8 mouse cellular contexts compared by ENCODE assay signal in genomic region chr14:31641506-31642155, GRCm38 (mm10). TPM values are rescaled to one million over a fixed set of nuclear protein-coding genes. Genes with fewer than 3 reads are reported as not detected.
DNase-seq lines count a peak whose midpoint lies in the region; ATAC-seq and TF ChIP-seq lines count a peak whose summit lies in the region.

No protein-coding gene starts in this region.

- peak overlapping the region; percentile 92 for H3K4me2 ChIP-seq in limb, embryonic 13.5 days (replicated peaks)

- no peaks in the 10 kb centered on the region for H3K27me3 ChIP-seq in spleen, adult 2 months (ENCODE audit: control insufficient read depth, insufficient read depth, low read length)
- H3K27me3 ChIP-seq in hindbrain, embryonic 10.5 days (ENCODE audit: insufficient read depth, poor library complexity, severe bottlenecking): no peaks in the 10 kb centered on the region
- no peaks in the 10 kb centered on the region for H3K27me3 ChIP-seq in limb, embryonic 13.5 days

- ATAC-seq in limb, embryonic 13.5 days (ENCODE audit: low FRiP score, low read depth): no peak

- no peaks in the 10 kb centered on the region for H3K9me3 ChIP-seq in hindbrain, embryonic 10.5 days
- H3K9me3 ChIP-seq in limb, embryonic 13.5 days: no peaks in the 10 kb centered on the region

- peak overlapping the region; percentile 81 for H3K9ac ChIP-seq in limb, embryonic 13.5 days

- 67% methylated on average over 9 of the region's 9 CpGs for WGBS in spleen, adult 2 months
- WGBS in hindbrain, embryonic 10.5 days: 72% methylated on average over 9 of the region's 9 CpGs
- 72% methylated on average over 9 of the region's 9 CpGs for WGBS in limb, embryonic 13.5 days

- H3K36me3 ChIP-seq in spleen, adult 2 months (ENCODE audit: control insufficient read depth, insufficient read depth, low read length): no peaks in the 10 kb centered on the region
- H3K36me3 ChIP-seq in hindbrain, embryonic 10.5 days: no peaks in the 10 kb centered on the region
- no peaks in the 10 kb centered on the region for H3K36me3 ChIP-seq in limb, embryonic 13.5 days

- peaks cover 2% of the 10 kb centered on the region; the same call in 1 of the 2 replicates for H3K4me1 ChIP-seq in spleen, adult 2 months (ENCODE audit: control insufficient read depth, insufficient read depth, insufficient read length)
- H3K4me1 ChIP-seq in hindbrain, embryonic 10.5 days (replicated peaks): peaks cover 17% of the 10 kb centered on the region
- H3K4me1 ChIP-seq in limb, embryonic 13.5 days: peaks cover 14% of the 10 kb centered on the region

- H3K4me3 ChIP-seq in spleen, adult 2 months (ENCODE audit: extremely low read depth, insufficient read depth, insufficient read length): peak overlapping the region; percentile 80
- H3K4me3 ChIP-seq in hindbrain, embryonic 10.5 days: peak overlapping the region; percentile 77
- H3K4me3 ChIP-seq in limb, embryonic 13.5 days: peak overlapping the region; percentile 51

- no peak for TF ChIP-seq POLR2A in spleen, adult 2 months (IDR thresholded peaks at IDR 0.05; ENCODE audit: low read depth, low read length)

- no peak for TF ChIP-seq CTCF in spleen, adult 2 months (IDR thresholded peaks at IDR 0.05; ENCODE audit: extremely low read depth, insufficient read depth, insufficient read length, insufficient replicate concordance)

- no peak for DNase-seq in spleen, adult 2 months (ENCODE audit: low read depth in 1 of 2, low spot score in 2 of 2)
- no peak for DNase-seq in spleen, adult 18-20 months
- no peak for DNase-seq in hindbrain, embryonic 10.5 days (ENCODE audit: low spot score)
- peak; percentile 58 for DNase-seq in yolk sac, embryonic 10.5 days (ENCODE audit: low spot score)
- no peak for DNase-seq in urinary bladder, postnatal 14 days (ENCODE audit: low spot score)
- DNase-seq in thymus, postnatal 36 days: no peak
- no peak for DNase-seq in layer of hippocampus, adult 9-11 months

- H3K27ac ChIP-seq in spleen, adult 2 months (ENCODE audit: insufficient read depth, low read length): no peak overlapping the region
- H3K27ac ChIP-seq in hindbrain, embryonic 10.5 days: peak overlapping the region; percentile 93
- H3K27ac ChIP-seq in limb, embryonic 13.5 days: peak overlapping the region; percentile 81; the same call in 1 of the 2 replicates

RNA-seq across cellular contexts. Expression of gene Hacl1, which starts 0.5 kb away (rescaled TPM):
- 4.5 and 6.1 TPM in 2 replicates for polyA plus RNA-seq in spleen, adult 2 months (2012; rRNA removed)
- 8.2 and 8.8 TPM in 2 replicates for polyA plus RNA-seq in hindbrain, embryonic 10.5 days (2016; fragmentation: Nextera tagmentation; extraction: Ambion mirVana)
- polyA plus RNA-seq in limb, embryonic 13.5 days (2015; fragmentation: Nextera tagmentation; extraction: Ambion mirVana): 15.3 and 15.7 TPM in 2 replicates

RNA-seq across cellular contexts. Expression of gene Btd, which starts 0.8 kb away (rescaled TPM):
- polyA plus RNA-seq in spleen, adult 2 months (2012; rRNA removed): 16.8 and 19.0 TPM in 2 replicates
- polyA plus RNA-seq in hindbrain, embryonic 10.5 days (2016; fragmentation: Nextera tagmentation; extraction: Ambion mirVana): 14.0 and 14.3 TPM in 2 replicates
- polyA plus RNA-seq in limb, embryonic 13.5 days (2015; fragmentation: Nextera tagmentation; extraction: Ambion mirVana): 30.4 and 33.1 TPM in 2 replicates

RNA-seq across cellular contexts. Expression of gene Gm49387, which starts 1.0 kb away (rescaled TPM):
- polyA plus RNA-seq in spleen, adult 2 months (2012; rRNA removed): 0.32 TPM in 1 of 2 replicates, not detected in the other
- 0.95 TPM in 1 of 2 replicates, not detected in the other for polyA plus RNA-seq in hindbrain, embryonic 10.5 days (2016; fragmentation: Nextera tagmentation; extraction: Ambion mirVana)
- 0.47 and 1.6 TPM in 2 replicates for polyA plus RNA-seq in limb, embryonic 13.5 days (2015; fragmentation: Nextera tagmentation; extraction: Ambion mirVana)

RNA-seq across cellular contexts. Expression of gene Colq, which starts 50.5 kb away (rescaled TPM):
- polyA plus RNA-seq in spleen, adult 2 months (2012; rRNA removed): 13.7 and 13.9 TPM in 2 replicates
- polyA plus RNA-seq in hindbrain, embryonic 10.5 days (2016; fragmentation: Nextera tagmentation; extraction: Ambion mirVana): 0.05 TPM in 1 of 2 replicates, not detected in the other
- 3.3 and 3.8 TPM in 2 replicates for polyA plus RNA-seq in limb, embryonic 13.5 days (2015; fragmentation: Nextera tagmentation; extraction: Ambion mirVana)
